Mouse (Mus musculus): Measurements from ENCODE around the gene Gale.
"Not testable (repeated sequence)": the region's sequence is repeated elsewhere in the genome, so short reads cannot be mapped to it uniquely, and the experiment has no call there.

Gene Gale

DNA sequence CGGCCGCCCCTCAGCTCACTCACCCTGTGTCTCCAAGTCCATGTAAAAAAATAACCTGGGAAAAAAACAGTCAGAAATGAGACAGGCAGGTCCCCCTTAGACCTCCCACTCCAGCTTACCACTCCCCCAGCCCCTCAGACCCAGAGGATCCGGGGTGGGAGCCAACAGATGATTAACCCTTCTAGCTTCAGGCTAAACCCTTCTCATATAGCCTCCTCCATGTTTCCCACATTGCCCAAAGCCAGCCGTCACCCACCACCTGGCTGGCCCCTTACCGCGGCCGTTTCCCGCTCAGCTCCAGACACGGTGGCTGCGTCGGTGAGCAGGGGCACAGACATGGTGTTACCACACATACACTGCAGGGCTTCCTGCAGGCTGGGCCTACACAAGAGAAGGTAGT lies 7.1 kb downstream of the Gale start:
- DNase-seq (ENCODE audit: low spot score in 2 of 2): no peak

DNA sequence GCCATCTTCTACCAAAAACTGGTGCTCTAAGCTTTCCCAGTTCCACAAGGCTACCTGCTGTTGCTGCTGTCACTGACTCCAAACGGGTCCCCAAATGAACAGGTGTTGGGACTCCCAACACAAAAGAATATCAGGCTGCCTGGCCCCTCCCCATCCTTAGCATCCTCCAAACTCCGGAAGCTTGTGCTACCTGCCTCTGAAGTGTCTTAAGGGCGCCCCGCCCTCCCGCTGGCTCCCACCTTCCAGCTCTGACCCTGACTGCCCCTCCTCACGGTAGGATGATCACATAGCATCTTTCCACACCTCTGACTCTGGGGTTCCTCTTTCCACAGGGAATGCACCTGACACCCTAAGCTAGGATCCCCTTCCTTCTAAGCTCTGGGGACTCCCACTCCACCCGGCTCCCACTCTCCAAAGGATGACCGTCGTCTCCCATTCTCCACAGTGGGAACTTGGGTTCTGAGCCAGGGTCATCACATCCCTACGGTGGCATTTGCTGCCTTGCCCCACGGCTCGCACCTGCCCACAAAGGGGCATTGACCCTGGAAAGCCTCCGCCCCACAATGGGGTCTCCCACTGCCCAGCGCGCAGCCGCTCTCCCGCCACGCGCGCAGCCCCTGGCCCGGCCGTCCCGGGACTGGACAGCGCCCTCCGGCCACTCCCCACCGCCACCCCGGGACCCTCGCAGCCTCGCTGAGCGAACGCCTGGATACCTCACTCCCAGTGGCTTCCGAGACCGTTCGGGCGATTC lies 8.5 kb downstream of the Gale start:
- no peak for DNase-seq (ENCODE audit: low spot score in 2 of 2)

- DNase-seq (ENCODE audit: low spot score in 2 of 2): peak; percentile 81 to 85
Observed at GRCm38 (mm10) chr4:135972556-135972906, 9.0 kb downstream of the Gale start, which contains the start of gene Lypla2. Gene Lypla2, minus strand, starts transcription at chr4:135972626.

DNA sequence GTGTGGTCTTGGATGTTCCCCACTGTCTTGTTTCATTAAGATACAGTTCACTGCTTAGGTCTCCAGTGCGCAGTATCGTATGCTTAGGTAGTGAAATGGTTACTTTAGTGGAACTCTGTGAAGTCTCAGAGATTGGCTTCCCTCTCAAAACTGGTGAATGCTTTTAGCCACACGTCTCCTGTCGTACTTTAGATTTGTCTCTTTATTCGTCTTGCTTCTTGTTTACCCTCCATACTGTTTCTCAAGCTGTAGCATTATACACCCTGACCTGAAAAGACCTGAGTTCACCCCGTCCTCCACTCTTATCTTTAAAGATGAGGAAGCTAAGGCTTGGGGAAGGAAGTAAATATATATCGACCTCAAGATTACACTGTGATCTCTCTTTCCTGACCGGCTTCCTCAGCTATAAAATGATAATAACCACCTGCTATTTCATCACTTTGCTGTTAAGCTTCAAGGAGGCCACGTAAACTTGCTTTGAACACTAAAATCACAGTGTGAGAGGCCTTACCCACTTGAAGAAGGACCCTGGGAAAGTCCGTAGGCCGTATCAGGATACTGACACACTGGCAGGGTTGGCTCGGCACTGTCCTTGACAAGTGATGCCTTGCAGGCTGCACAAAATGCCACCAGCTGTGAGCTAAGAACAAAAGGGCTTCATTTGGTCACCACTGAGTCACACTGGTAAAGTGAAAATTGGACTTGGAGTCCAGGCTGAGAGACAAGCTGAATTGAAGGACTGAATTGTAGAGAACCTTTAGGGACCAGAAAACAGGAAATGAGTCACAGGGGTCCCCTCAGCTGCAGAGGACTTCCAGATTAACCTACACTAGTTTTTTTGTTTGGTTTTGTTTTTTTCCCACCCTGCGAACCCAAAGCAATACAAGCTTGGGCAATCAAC lies 9.6 kb downstream of the Gale start:
- DNase-seq (ENCODE audit: low spot score in 2 of 2): no peak

DNA sequence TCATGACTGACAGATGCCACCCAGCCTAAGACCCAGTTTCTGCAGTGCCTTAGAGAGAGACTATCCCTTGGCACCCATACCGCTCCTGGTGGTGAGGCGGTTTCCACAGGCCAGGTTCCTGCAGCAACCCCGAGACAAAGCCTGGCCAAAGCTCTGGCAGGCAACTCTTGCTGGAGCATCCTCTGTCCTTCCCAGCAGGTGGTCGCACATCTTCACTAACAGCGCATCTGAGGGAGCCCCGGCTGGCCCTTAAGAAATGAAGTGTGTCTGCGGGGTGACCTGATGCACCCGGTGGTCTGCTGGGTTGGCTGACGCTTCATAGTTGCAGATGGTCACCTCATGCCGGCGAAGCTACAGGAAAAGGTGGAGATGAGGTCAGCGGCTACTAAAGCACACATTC lies 12.6 kb downstream of the Gale start:
- no peak for DNase-seq (ENCODE audit: low spot score in 2 of 2)

- not testable (repeated sequence) for DNase-seq (ENCODE audit: low spot score in 2 of 2)
Observed at GRCm38 (mm10) chr4:135980223-135980622, 16.7 kb downstream of the Gale start.

DNA sequence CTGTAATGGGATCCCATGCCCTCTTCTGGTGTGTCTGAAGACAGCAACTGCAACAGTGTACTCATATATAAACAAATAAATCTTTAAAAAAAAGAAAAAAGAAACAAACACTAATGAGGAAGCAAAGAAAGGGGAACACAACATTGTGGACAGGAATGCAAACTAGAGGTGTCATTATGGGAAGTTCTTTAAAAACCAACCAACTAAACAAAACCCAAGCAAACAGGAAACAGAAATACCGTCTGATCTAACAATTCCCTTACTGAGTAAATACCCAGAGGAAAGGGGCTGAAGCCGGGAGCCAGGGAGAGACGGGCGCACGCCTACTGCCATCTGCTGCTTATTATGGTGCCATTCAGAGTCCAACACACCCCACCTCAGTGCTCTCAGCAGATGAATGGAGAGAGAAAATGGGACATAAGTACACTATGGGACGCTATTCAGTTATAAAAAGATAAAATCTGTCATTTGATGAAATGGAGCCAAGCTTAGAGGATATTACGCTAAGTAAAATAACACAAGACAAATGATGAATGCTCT lies 18.1 kb downstream of the Gale start:
- DNase-seq (ENCODE audit: low spot score in 2 of 2): no peak

GRCm38 (mm10) chr4:135984556-135984955 lies 21.0 kb downstream of the Gale start:
- no peak for DNase-seq (ENCODE audit: low spot score in 2 of 2)

DNA sequence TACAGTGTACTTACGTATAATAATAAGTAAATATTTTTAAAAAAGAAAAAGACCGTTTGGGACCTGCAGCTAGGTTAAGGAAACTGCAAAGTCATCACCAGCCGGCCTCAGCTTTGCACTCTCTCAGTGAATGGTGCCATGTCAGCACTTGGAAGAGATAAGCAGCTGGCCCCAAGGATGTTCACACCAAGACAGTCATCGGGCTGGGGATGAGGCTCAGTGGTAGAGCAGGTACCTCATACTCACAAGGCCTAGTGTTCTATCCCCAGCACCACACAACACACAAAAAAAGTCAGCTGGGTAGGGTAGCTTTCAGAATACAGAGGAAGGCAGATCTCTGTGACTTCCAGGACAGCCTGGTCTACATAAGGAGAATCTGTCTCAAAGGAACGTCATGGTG lies 21.7 kb downstream of the Gale start:
- no peak for DNase-seq (ENCODE audit: low spot score in 2 of 2)

DNA sequence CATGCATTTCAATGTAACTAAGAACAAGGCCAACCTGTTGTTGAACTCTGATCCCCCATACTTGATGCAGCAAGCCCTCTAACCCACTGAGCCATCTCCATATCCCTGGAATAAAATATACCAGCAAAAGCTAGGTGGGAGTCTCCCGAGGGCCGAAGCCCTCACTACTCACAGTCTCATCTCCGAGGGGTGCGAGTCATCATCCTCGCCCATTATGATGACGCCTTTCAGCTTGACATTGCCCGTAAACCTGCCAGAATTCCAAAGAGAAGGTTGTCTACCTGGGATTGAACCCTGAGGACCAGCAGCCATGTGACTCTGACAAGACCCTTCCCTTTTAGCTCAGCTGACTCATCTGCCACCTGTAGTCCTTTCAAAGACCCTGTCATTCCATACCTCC lies 22.2 kb downstream of the Gale start:
- DNase-seq (ENCODE audit: low spot score in 2 of 2): no peak

GRCm38 (mm10) chr4:135986301-135986942 lies 22.9 kb downstream of the Gale start:
- no peak for DNase-seq (ENCODE audit: low spot score in 2 of 2)

GRCm38 (mm10) chr4:135986943-135987710 lies 23.6 kb downstream of the Gale start, which contains the start of gene Pithd1:
Gene Pithd1, minus strand, starts transcription at chr4:135987264.
- peak; percentile 88 to 91 for DNase-seq (ENCODE audit: low spot score in 2 of 2)

GRCm38 (mm10) chr4:135987714-135988113 lies 24.2 kb downstream of the Gale start:
- DNase-seq (ENCODE audit: low spot score in 2 of 2): no peak

DNA sequence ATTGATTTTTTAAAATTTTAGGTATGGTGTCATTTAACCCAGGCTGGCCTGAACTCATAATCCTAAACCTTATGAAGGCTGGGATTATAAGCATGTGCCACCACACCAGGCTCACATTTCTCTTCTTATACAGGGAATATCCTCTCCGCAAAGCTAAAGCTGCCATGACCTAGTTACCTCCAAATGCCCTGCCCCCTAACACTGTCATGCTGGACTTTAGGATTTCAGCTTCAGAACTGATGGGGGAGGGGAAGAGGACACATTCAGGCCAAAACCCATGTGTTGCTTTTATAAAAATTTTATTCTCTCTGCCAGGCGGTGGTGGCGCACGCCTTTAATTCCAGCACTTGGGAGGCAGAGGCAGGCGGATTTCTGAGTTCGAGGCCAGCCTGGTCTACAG lies 30.4 kb downstream of the Gale start:
- DNase-seq (ENCODE audit: low spot score in 2 of 2): no peak

DNA sequence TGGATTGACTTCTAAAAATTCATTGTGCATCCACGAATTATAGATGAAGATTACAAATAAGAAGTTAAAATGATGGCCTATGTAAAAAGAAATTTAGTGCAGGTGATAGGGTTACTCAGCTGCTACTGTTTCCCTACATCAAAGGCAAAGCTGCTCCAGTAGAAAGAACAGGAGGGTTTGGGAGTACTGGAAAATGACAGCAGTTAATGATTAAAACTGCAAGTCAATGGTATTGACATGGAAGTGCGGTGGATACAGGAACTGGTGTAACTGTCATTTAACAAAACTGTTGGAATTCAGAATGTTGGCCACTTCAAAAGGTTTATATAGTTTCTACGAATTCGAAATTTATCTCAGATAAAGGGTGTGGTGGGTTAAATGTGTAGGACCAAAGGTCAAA lies 31.6 kb downstream of the Gale start:
- no peak for DNase-seq (ENCODE audit: low spot score in 2 of 2)

DNA sequence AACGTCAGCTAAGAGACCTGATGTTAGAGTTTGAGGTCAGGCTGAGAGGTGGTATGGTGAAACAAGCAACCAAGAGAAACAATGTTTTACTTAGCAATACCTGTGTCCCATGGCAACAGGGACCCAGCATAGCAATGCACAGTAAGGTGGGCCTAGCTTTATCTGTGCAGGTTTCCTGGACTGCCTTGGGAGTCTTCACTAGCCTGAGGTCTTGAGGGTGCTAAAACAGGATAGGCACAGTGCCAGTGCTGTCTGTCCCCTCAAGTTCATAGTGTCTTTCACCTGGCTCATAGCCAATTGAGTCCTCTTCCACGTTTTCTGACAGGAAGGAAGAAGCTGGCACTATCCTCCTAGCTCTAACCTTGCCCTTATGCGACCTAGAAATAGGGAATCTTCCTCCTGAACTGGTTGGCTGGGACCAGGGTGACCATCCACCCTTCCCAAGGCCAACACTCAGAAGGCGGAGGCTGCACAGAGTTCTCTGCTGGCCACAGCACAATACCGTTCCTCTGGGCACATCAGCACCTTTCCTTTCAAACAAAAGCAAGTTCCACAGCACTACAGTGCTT lies 40.7 kb downstream of the Gale start:
- no peak for DNase-seq (ENCODE audit: low spot score in 2 of 2)

- no peak for DNase-seq (ENCODE audit: low spot score in 2 of 2)
Observed at GRCm38 (mm10) chr4:136004921-136005320, 41.4 kb downstream of the Gale start.

DNA sequence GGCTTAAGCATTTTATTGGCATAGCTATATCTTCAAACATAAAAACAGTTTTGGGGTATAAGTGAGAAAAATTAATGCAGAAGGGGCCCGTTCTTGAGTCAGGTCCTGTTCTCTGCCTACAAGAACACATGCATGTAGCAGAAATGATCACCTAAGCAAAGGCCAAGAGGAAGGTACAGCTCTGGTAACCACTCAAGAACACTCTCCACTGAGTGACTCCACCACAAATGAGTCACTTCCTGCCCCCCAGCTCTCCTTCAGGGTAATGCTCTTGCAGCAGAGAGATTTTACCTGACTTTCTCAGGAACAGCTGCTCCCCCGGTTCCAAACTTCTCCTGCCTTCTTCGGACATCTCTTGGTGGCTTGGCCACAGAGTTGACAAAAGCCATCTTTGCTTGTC lies 43.3 kb downstream of the Gale start:
- no peak for DNase-seq (ENCODE audit: low spot score in 2 of 2)

- no peak for DNase-seq (ENCODE audit: low spot score in 2 of 2)
Observed at GRCm38 (mm10) chr4:136008782-136009447, 45.4 kb downstream of the Gale start.

GRCm38 (mm10) chr4:136010586-136010985 lies 47.1 kb downstream of the Gale start:
- DNase-seq (ENCODE audit: low spot score in 2 of 2): no peak
